Mouse (Mus musculus) heart, postnatal 0 days (tissue): ENCODE measurements around the gene Klhdc10. TPM values are rescaled to one million over a fixed set of nuclear protein-coding genes. Genes with fewer than 3 reads are reported as not detected.

Experiments used
- ATAC-seq: fragments of 200-750 bp; cut with Nextera tagmentation; 2 replicates; pipeline ENCODE4 v1.8.0; 2017; ENCODE audit warnings: low read depth, moderate number of reproducible peaks, moderate library complexity; ENCODE audit not compliant: insufficient read depth
- DNase-seq: peaks from one replicate; pipeline ENCODE4 v3.0.0-alpha.2; 2016; ENCODE audit warnings: low spot score
- H3K27ac ChIP-seq: fragments of 300-500 bp; sonication (generic); 2 replicates; pipeline ENCODE4 v1.5.1; 2014; ENCODE audit warnings: low read depth, mild to moderate bottlenecking
- H3K27me3 ChIP-seq: fragments of 300-500 bp; sonication (generic); 2 replicates; pipeline ENCODE4 v1.6.1; 2014; ENCODE audit warnings: low read length, mixed read lengths; ENCODE audit not compliant: control insufficient read depth, insufficient read depth
- H3K36me3 ChIP-seq: fragments of 300-500 bp; sonication (generic); replicated peaks from 2 replicates; pipeline ENCODE4 v1.6.1; 2014; ENCODE audit warnings: low read length, mixed read lengths; ENCODE audit not compliant: control insufficient read depth, insufficient read depth
- H3K4me1 ChIP-seq: fragments of 300-500 bp; sonication (generic); 2 replicates; pipeline ENCODE4 v1.6.1; 2014; ENCODE audit warnings: antibody characterized with exemption; ENCODE audit not compliant: control insufficient read depth, insufficient read depth
- H3K4me2 ChIP-seq: fragments of 300-500 bp; sonication (generic); 2 replicates; pipeline ENCODE4 v1.6.1; 2014; ENCODE audit warnings: low read depth, mild to moderate bottlenecking, low read length, moderate library complexity
- H3K4me3 ChIP-seq: fragments of 300-500 bp; sonication (generic); 2 replicates; pipeline ENCODE4 v1.5.1; 2014; ENCODE audit warnings: low read depth, low read length
- H3K9ac ChIP-seq: fragments of 300-500 bp; sonication (generic); replicated peaks from 2 replicates; pipeline ENCODE4 v1.6.1; 2014; ENCODE audit warnings: low read depth, low read length, mixed read lengths
- H3K9me3 ChIP-seq: fragments of 300-500 bp; sonication (generic); replicated peaks from 2 replicates; pipeline ENCODE4 v1.6.1; 2016; ENCODE audit warnings: low read length; ENCODE audit not compliant: control insufficient read depth
- CTCF ChIP-seq: IDR thresholded peaks from 2 replicates; pipeline ENCODE4 v1.5.1; 2016; ENCODE audit warnings: antibody characterized with exemption, control low read depth, low read depth
- EP300 ChIP-seq: IDR thresholded peaks from 2 replicates; pipeline ENCODE4 v1.6.1; 2016; ENCODE audit warnings: antibody characterized with exemption, low read depth
- WGBS: fragments of 180-500 bp; shearing (Covaris S2); extraction: QIAGEN DNeasy Blood & Tissue Kit; methylation state at CpG from one replicate; pipeline ENCODE4 v1.1.7; 2014; 5-methylcytosine and 5-hydroxymethylcytosine counted together
- polyA plus RNA-seq: library from polyadenylated mRNA; unstranded; fragments of >200 nt; fragmentation: Nextera tagmentation; extraction: Ambion mirVana; gene quantifications from 2 replicates; pipeline ENCODE4 v1.2.1, GENCODE M21; 2015
- total RNA-seq: library from RNA; depleted of rRNA; stranded (reverse); fragments of >200 nt; gene quantifications from 2 replicates; pipeline ENCODE4 v1.2.3, GENCODE M21; 2014; ENCODE audit warnings: low replicate concordance

The Klhdc10 gene
- total and polyA plus RNA-seq, 2 experiments from 2014 or later, result 11.8 to 86.7 TPM

DNA sequence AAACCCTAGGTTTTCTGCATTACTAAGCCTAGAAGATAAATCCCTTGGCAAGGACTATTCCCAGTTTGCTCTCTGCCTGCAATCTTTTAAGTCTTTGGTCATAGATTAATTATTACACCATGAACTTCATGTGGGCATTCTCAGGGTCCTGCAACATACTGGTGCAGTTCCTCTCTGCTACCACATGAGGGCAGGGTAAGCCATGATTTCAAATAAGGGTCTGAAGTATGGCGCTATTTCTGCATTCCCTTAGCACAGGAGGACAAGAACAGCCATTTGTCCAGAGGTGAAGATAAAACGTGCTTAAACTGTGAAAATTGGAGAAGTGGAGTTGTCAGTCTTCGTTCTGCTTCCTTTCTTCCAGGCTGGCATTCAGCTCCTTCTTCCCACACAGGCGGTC, 1.8 kb downstream of the Klhdc10 start:
- H3K4me3 ChIP-seq, result 0 out of 2 replicates have a peak overlapping the region, but pooled peaks have one; percentile 18
- no peak for ATAC-seq
- peak; percentile 92 for DNase-seq
- peak overlapping the region; percentile 43 for H3K4me2 ChIP-seq
- H3K27ac ChIP-seq, result no peak overlapping the region
- H3K4me1 ChIP-seq, result peaks cover 8% of the 10 kb centered on the region; the same call in 1 of the 2 replicates
- H3K9ac ChIP-seq, result no peak overlapping the region
- no peaks in the 10 kb centered on the region for H3K27me3 ChIP-seq
- no peaks in the 10 kb centered on the region for H3K9me3 ChIP-seq
- peak; percentile 97 for TF ChIP-seq CTCF
- TF ChIP-seq EP300, result no peak
- WGBS, result 23% methylated on average over 4 of the region's 4 CpGs
- no peaks in the 10 kb centered on the region for H3K36me3 ChIP-seq

DNA sequence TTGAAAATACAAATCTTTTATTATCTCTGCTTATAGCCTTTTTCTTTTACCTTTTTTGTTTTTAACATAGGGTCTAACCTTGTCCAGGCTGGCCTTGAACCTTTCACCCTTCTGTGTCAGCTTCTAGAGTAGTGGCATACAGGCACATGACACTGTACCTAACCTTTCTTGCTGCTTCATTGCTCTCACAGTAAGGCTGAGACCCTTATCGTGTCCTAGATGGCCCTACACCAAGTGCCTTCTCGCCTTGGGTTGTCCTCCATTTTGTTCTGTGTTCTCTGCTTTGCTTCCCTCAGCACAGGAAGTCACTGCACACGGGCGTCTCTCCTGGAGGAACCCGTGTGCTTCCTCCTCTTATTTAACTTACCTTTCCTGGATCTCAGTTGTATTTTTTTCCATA, 3.0 kb downstream of the Klhdc10 start:
- H3K36me3 ChIP-seq, result 0 out of 2 replicates have a peak, but pooled peaks cover 3% of the 10 kb centered on the region
- TF ChIP-seq CTCF (no peak), EP300 (no peak)
- H3K4me2 ChIP-seq, result no peak overlapping the region
- no peaks in the 10 kb centered on the region for H3K27me3 ChIP-seq
- ATAC-seq (no peak), DNase-seq (no peak)
- H3K9ac ChIP-seq, result no peak overlapping the region
- peaks cover 8% of the 10 kb centered on the region; the same call in 1 of the 2 replicates for H3K4me1 ChIP-seq
- no peaks in the 10 kb centered on the region for H3K9me3 ChIP-seq
- 63% methylated on average over 5 of the region's 5 CpGs for WGBS
- no peak overlapping the region for H3K27ac ChIP-seq
- no peak overlapping the region for H3K4me3 ChIP-seq

DNA sequence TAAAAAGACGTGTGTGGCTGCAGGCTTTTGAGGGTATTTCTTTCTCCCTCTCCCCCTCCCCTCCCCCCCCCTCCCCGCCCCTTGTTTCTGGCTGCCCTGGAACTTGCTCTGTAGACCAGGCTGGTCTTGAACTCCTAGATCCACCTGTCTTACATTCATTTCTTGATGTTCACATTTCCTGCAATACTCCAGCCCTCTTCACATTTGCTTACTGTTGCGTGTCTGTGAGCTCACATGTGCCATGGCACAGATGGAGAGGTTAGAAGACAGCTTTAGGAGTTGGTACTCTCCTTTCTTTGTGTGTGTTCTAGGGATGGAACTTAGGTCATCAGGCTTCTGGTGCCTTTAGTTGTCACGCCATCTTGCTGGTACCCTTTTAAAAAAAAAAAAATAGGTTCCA, 6.6 kb downstream of the Klhdc10 start:
- H3K27me3 ChIP-seq, result no peaks in the 10 kb centered on the region
- no peak for DNase-seq
- 84% methylated on average over 4 of the region's 4 CpGs for WGBS
- 0 out of 2 replicates have a peak, but pooled peaks cover 3% of the 10 kb centered on the region for H3K36me3 ChIP-seq
- no peak overlapping the region for H3K9ac ChIP-seq
- TF ChIP-seq EP300 (no peak), CTCF (no peak)
- H3K4me3 ChIP-seq, result no peak overlapping the region
- no peak for ATAC-seq
- no peak overlapping the region for H3K4me2 ChIP-seq
- no peak overlapping the region for H3K27ac ChIP-seq
- peaks cover 10% of the 10 kb centered on the region; the same call in 1 of the 2 replicates for H3K4me1 ChIP-seq
- H3K9me3 ChIP-seq, result no peaks in the 10 kb centered on the region

DNA sequence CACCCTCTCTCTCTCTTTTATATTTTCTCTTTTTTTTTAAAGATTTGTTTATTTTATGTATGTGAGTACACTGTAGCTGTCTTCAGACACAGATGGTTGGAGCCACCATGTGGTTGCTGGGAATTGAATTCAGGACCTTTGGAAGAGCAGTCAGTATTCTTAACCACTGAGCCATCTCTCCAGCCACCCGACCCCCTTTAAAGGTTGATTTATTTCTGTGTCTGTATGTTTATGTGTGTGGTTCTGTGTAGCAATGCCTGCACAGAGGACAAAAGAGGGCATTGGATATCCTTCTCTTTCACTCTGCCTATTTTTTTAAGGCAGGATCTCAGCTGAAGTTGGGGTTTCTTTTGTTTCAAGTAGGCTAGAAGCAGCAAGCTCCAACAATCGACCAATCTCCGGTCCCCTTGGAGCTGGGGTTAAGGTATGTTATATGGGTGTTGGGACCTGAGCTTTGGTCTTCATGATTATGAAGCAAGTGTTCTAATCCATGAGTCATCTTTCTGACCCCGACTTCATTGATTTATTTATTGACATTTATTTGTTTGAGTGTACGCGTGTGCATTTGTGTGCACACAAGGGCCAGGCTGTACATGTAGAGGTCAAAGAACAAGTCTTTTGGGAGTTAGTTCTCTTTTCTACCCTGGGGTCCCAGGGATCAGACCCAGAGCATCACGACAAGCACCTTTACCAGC, 7.9 kb downstream of the Klhdc10 start:
- H3K36me3 ChIP-seq, result 0 out of 2 replicates have a peak, but pooled peaks cover 3% of the 10 kb centered on the region
- no peak for TF ChIP-seq EP300
- TF ChIP-seq CTCF, result no peak
- DNase-seq (no peak), ATAC-seq (no peak)
- H3K4me3 ChIP-seq, result no peak overlapping the region
- no peak overlapping the region for H3K9ac ChIP-seq
- H3K27me3 ChIP-seq, result no peaks in the 10 kb centered on the region
- WGBS, result 91% methylated on average over 7 of the region's 7 CpGs
- H3K4me2 ChIP-seq, result no peak overlapping the region
- H3K9me3 ChIP-seq, result no peaks in the 10 kb centered on the region
- H3K27ac ChIP-seq, result no peak overlapping the region
- H3K4me1 ChIP-seq, result peaks cover 6% of the 10 kb centered on the region; the same call in 1 of the 2 replicates

DNA sequence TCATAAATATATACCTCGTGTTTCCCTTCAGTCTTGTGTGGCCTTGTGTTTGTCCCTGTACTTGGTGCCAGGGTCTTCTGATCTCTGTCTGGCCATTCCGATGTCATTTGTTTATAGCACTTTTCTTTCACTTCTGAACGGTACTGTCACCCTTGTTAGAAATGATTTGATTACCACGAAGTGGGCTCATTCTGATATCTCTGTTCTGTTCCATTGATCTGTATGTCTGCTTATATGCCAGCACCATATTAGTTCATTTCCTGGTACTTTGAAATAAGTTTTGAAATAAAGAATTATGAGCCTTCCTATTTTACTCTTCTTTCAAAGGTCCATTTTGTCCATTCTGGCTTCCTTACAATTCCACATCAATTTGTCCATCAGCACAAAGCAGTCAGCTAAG, 9.6 kb downstream of the Klhdc10 start:
- H3K27ac ChIP-seq, result no peak overlapping the region
- 74% methylated on average over 4 of the region's 4 CpGs for WGBS
- DNase-seq (no peak), ATAC-seq (no peak)
- no peak overlapping the region for H3K9ac ChIP-seq
- no peak overlapping the region for H3K4me2 ChIP-seq
- H3K4me3 ChIP-seq, result no peak overlapping the region
- TF ChIP-seq EP300 (no peak), CTCF (no peak)
- no peaks in the 10 kb centered on the region for H3K27me3 ChIP-seq
- H3K4me1 ChIP-seq, result 0 out of 2 replicates have a peak, but pooled peaks cover 2% of the 10 kb centered on the region
- H3K36me3 ChIP-seq, result 0 out of 2 replicates have a peak, but pooled peaks cover 3% of the 10 kb centered on the region
- no peaks in the 10 kb centered on the region for H3K9me3 ChIP-seq

DNA sequence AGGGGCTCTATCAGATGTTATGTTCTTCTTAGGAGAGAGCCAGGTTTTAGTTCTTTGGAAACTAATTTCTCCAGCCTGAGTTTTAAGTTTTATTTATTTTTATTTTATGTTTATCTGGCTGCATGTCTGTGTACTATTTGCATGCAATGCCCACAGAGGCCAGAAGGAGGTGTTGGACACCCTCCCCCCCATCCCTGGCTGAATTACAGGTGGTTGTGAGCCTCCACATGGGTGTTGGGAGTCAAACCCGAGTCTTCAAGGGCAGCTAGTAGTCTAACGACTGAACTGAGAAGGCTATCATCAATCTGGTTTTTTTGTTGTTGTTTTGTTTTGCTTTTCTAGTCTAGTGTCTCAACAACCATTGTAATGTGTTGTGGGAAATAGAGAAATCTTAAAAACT, 14.5 kb downstream of the Klhdc10 start:
- Histone ChIP-seq H3K27ac (no peak overlapping the region), H3K4me3 (no peak overlapping the region), H3K9me3 (no peaks in the 10 kb centered on the region), H3K9ac (no peak overlapping the region), H3K4me2 (no peak overlapping the region), H3K27me3 (no peaks in the 10 kb centered on the region), H3K36me3 (peaks cover 4% of the 10 kb centered on the region), H3K4me1 (0 out of 2 replicates have a peak, but pooled peaks cover 2% of the 10 kb centered on the region)
- ATAC-seq, result no peak
- WGBS, result 84% methylated on average over 2 of the region's 2 CpGs
- DNase-seq, result no peak
- no peak for TF ChIP-seq EP300
- peak; percentile 5; the same call in 1 of the 2 replicates for TF ChIP-seq CTCF
